Mouse (Mus musculus): Measurements from ENCODE around the gene Nt5dc1. TPM values are rescaled to one million over a fixed set of nuclear protein-coding genes. Genes with fewer than 3 reads are reported as not detected.
"Not testable (repeated sequence)": the region's sequence is repeated elsewhere in the genome, so short reads cannot be mapped to it uniquely, and the experiment has no call there.

The Nt5dc1 gene
- total RNA-seq, 2 experiments from 2014 or later = 9.8 to 14.3 TPM

- intact Hi-C loops (cut with DNase I) = no loop called here
- no peak for DNase-seq
Measured at GRCm38 (mm10) chr10:34317217-34317606, 101.1 kb downstream of the Nt5dc1 start.

DNA sequence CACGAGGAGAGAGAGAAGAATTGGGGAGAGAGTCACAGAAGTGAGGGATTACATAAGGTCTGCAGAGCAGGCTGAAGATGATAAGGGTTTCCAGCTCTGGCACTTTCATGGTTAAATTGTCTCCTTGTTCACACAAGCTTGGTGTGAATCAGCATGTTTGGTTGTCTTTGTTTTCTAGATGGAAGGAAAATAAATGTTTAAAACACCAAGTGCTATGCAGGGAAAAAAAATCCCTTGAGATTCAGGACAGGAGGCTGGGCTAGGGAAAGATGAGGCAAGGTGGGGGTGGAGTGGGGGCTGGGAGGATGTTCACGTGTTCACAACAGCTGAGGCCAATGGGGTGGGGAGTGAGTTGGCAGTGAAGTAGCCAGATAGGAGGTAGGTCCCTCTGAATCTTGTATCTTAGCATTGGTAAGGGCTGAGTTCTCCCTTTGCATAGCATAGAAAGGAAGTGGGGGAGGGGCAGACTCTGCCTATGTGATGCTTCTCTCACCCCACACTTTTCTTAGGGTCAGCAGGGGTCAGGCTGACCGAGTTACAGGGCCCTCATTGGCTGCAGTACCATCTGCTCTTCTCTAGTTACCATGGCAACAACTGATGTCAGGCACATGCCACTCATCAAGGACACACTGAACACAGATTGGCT lies 101.7 kb downstream of the Nt5dc1 start:
- DNase-seq = peak in 1 of 2 experiments; percentile 4
- intact Hi-C loops (cut with DNase I) = no loop called here

- intact Hi-C loops (cut with DNase I) = no loop called here
- no peak for DNase-seq
Measured at GRCm38 (mm10) chr10:34312536-34312935, 105.8 kb downstream of the Nt5dc1 start.

GRCm38 (mm10) chr10:34309915-34310685 lies 108.3 kb downstream of the Nt5dc1 start:
- intact Hi-C loops (cut with DNase I) = no loop called here
- DNase-seq = no peak

DNA sequence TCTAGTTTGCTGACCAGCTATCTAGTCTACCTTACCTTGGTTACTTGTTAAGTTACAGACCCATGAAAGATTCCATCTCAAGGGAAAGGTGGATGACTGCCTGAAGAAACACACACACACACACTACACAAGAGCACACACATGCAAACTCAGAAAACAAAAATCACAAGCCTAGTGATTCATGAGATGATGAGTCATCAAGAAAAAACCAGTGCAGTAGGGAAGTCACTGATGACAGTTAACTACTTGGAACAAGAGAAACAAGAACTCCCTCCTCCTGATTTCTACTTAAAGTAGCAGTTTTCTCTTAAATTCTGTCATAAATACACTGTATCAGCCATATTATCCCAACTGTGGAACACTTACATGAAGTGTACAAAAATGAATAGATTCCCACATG lies 111.3 kb downstream of the Nt5dc1 start:
- DNase-seq = no peak
- intact Hi-C loops (cut with DNase I) = no loop called here

DNA sequence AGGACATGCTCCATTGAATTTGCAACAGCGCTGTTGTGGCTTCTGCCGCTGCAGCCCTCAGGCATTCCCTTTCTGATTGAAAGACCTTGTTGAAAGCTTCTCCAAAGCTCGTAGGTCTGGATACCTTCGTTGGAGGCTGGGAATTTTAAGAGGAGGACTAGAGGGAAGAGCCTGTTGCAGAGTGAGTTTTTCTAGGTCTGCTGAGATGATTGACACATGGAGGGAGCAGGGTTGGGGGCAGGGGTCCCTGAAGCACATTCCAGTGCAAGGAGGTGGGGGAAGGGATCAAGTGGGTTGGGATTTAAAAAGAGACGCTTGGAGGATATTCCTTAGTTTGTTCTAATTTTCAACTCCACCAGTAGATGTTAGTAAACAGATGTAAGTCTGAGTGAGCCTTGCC lies 118.0 kb downstream of the Nt5dc1 start:
- intact Hi-C loops (cut with DNase I) = no loop called here

DNA sequence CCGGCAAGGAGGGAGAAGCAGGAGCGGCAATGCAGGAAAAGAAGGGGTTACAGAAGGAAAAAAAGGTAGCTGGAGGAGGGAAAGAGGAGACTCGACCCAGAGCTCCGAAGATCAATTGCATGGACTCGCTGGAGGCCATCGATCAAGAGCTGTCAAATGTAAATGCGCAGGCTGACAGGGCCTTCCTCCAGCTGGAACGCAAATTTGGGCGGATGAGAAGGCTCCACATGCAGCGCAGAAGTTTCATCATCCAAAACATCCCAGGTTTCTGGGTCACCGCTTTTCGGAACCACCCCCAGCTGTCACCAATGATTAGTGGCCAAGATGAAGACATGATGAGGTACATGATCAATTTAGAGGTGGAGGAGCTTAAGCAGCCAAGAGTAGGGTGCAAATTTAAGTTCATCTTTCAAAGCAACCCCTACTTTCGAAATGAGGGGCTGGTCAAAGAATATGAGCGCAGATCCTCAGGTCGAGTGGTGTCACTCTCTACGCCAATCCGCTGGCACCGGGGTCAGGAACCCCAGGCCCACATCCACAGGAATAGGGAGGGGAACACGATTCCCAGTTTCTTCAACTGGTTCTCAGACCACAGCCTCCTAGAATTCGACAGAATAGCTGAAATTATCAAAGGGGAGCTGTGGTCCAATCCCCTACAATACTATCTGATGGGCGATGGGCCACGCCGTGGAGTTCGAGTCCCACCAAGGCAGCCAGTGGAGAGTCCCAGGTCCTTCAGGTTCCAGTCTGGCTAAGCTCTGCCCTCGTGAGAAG lies 120.2 kb downstream of the Nt5dc1 start:
- intact Hi-C loops (cut with DNase I) = no loop called here
- DNase-seq = peak in 1 of 2 experiments; percentile 11

More for the DNA sequence above, 118.0 kb downstream of the Nt5dc1 start:
- no peak for DNase-seq

DNA sequence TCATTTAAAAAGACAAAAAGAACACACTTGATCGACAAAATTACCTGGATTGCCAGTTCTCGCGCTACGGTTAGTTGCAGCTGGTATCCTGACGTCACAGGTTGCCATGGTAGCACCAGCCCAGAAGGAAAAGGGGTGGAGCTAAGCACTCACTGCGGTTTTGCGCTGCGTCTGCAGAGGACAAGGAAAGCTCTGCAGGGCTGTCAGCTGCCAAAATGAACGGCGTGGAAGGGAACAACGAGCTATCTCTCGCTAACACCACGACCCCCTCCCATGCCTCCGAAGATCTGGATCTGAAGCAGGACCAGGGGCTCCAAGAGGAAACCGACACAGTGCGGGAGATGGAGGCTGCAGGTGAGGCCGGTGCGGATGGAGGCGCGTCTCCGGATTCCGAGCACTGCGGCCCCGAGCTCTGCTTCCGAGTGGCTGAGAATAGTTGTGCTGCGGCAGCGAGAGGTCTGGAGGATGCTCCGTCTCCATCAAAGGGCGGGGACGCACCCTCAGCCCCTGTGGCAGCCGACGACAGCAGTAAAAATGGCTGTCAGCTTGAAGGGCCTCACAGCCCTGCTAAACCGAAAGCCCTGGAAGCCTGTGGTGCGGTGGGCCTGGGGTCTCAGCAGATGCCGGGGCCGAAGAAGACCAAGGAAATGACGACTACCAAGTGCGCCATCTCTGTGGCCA lies 120.9 kb downstream of the Nt5dc1 start, which contains the start of gene Tspyl4:
TSS of gene Tspyl4 (plus strand) at position 144 of the 681 bp plus-strand sequence.
- intact Hi-C loops (cut with DNase I) = no loop called here
- DNase-seq = peak; percentile 88 to 92

DNA sequence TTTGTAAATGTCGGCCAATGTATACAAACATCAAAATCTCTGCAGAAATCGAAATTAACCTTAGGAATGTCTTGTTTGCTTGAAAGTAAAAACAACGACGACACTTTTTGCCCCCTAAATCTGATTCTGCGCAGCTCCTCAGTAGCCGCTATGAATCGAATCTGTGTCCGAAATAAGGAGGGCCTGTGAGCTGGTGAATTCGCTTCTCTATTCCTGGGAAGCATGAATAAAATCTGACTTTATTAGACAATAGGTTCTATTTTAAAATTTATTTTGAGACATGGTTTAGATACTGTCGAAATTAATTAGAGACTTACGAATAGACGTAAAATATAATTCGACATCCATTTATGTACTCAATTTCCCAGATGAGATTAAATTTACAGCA lies 121.4 kb downstream of the Nt5dc1 start:
- no peak for DNase-seq
- intact Hi-C loops (cut with DNase I) = no loop called here

DNA sequence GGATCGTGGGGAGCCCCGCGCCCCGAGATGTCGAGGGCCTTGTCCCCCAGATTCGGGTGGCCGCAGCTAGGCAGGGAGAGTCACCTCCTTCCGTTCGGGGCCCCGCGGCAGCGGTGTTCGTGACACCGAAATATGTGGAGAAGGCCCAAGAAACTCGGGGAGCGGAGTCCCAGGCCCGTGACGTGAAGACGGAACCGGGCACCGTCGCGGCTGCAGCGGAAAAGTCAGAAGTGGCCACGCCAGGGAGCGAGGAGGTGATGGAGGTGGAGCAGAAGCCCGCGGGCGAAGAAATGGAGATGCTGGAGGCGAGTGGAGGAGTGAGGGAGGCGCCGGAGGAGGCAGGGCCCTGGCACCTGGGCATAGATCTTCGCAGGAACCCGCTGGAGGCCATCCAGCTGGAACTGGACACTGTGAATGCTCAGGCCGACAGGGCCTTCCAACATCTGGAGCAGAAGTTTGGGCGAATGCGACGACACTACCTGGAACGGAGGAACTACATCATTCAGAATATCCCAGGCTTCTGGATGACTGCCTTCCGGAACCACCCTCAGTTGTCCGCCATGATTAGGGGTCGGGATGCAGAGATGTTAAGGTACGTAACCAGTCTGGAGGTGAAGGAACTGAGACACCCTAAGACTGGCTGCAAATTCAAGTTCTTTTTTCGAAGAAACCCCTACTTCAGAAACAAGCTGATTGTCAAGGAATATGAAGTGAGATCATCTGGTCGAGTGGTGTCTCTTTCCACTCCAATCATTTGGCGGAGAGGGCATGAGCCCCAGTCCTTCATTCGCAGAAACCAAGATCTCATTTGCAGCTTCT lies 135.7 kb downstream of the Nt5dc1 start:
- intact Hi-C loops (cut with DNase I) = loop anchor here (2.0 to 5.0 kb wide), 5 partner anchors 45 to 265 kb away; partner anchors contain the start of genes Calhm5, Dse and Rwdd1
- DNase-seq = peak; percentile 64 to 69

DNA sequence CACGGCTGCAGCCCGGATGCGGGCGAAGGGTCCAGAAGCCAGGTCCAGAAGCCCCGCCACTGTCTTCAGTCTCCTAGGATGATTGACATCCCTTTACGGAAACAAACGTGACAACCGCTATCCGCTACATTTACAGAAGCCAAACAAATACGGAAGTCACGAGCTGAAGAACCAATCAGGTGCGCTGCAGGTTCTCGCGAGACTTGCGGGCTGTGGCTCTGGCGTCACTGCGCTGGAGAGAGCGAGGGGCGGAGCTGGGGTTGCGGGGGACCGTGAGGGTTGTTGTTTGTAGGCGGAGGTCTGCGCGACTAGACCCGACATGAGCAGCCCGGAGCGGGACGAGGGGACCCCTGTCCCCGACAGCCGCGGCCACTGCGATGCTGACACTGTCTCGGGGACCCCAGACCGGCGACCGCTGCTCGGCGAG lies 136.4 kb downstream of the Nt5dc1 start, which contains the start of gene Tspyl1:
TSS of gene Tspyl1 (plus strand) at position 229 of the 427 bp plus-strand sequence.
- DNase-seq = peak; percentile 98

GRCm38 (mm10) chr10:34281211-34281961 lies 137.0 kb downstream of the Nt5dc1 start:
- DNase-seq = no peak
- intact Hi-C loops (cut with DNase I) = loop anchor here (5.0 kb wide), 4 partner anchors 46 to 264 kb away; partner anchors contain the start of genes Calhm5 and Rwdd1

More for the DNA sequence above, 136.4 kb downstream of the Nt5dc1 start, which contains the start of gene Tspyl1:
- intact Hi-C loops (cut with DNase I) = loop anchor here (2.0 to 5.0 kb wide), 5 partner anchors 45 to 265 kb away; partner anchors contain the start of genes Calhm5, Dse and Rwdd1

DNA sequence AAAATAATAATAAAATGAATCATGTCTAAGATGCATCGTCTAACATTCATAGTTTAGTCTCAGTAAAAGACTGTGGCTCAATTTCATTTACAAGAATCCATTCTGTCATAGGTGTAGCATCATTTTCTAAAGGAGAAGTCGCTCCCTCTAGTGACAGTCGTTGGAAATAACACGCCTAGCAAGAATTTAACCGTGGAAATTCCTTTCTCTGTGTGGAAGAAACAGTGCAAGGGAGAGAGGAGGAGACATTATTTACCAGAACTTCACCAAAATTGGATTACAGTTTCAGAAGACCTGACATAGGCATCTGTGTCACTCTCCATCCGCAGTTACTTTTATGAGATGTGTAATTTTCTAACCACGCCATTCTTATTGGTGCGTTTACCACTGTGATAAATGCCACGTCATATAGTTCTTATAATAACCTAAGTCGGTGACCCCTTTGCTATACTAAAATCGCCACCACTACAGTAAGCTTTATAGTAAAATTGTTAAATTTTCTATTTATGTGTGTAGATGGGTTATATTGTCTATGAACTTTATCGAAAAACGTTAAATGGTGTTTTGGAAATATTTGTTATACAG lies 137.7 kb downstream of the Nt5dc1 start:
- intact Hi-C loops (cut with DNase I) = loop anchor here (1.0 to 5.0 kb wide), 5 partner anchors 47 to 263 kb away; partner anchors contain the start of genes Calhm5 and Rwdd1
- peak in 1 of 2 experiments; percentile 53 for DNase-seq

DNA sequence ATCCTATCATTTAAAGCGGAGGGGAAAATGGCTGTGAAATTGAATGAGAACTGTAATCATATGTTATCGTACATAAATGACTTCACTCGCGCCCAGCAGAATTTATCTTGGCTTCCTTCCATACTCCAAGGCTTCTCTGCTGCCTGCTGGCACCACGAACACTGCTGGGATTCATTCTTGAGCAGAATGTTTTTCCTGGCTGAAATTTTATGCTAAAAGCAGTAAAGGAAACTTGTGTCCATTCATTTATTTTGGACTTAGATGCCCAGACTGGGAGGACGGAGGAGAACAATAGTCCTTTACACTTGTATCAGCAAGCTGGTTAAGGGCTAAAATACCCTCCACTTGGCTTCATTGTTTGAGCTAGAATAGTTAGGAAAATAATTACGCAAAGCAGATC lies 146.7 kb downstream of the Nt5dc1 start:
- intact Hi-C loops (cut with DNase I) = no loop called here
- peak in 1 of 2 experiments; percentile 29 for DNase-seq

DNA sequence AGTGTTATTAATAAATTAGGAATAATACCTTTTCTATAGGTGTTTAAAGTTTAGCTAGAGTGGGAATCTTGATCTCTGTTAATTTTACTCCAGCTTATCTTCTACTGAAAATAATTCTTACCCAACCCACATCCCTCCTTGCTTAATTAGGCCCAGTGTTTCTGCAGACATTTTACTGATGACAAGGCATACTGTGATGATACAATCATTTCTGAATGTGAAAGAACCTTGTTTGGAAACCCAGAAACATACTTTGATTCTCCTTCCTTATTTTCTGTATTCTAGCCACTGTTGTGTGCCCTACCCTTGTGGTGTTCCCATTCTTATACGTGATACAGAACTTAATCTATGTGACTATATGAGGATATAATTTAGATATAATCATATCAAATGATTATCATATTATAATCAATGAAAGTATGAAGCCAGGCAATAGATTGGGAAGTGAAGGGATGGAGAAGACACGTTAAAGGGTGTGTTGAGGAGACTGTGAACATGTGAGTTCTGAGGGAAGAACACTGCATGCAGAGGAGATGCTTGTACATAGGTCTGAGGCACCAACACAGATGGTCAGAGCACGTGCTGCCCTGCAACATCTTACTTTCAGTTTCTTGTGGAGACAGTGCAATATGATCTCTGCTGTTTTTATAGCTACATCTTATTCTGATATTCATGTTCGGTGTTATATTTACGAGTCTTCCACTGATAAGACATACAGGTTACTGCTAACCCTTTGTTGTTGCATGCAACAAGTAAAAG lies 150.9 kb downstream of the Nt5dc1 start:
- intact Hi-C loops (cut with DNase I) = no loop called here
- DNase-seq = no peak

GRCm38 (mm10) chr10:34265106-34265505 lies 153.2 kb downstream of the Nt5dc1 start:
- intact Hi-C loops (cut with DNase I) = no loop called here
- no peak for DNase-seq

- DNase-seq; intact Hi-C loops (cut with DNase I): not testable (repeated sequence)
Measured at GRCm38 (mm10) chr10:34252833-34253232, 165.5 kb downstream of the Nt5dc1 start.
